Mouse (Mus musculus): Measurements from ENCODE around the gene Zscan4d.
"Not testable (repeated sequence)": the region's sequence is repeated elsewhere in the genome, so short reads cannot be mapped to it uniquely, and the experiment has no call there.

The Zscan4d gene

DNA sequence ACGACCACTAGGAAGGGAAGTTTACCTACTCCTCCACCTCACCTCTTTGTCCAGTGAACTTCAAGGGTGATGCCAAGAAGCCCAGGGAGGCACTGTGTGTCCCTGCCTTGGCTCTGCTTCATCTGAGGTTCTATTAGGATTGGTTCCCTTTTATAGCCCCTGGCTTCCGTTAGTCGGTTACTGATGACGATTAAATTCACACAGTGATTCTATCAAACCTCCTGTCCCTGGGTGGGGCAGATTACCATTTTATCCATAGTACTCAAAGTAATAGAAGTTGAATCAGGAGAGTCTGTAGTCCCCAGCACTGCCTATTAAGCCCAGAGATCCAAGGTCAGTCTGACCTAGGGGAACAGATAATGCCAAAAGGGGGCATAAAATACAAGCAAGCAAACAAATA, at the start of gene Zscan4d:
Zscan4d (minus strand) TSS at position 101 of the 400 bp plus-strand sequence.
- DNase-seq (ENCODE audit: low spot score) = not testable (repeated sequence)

DNA sequence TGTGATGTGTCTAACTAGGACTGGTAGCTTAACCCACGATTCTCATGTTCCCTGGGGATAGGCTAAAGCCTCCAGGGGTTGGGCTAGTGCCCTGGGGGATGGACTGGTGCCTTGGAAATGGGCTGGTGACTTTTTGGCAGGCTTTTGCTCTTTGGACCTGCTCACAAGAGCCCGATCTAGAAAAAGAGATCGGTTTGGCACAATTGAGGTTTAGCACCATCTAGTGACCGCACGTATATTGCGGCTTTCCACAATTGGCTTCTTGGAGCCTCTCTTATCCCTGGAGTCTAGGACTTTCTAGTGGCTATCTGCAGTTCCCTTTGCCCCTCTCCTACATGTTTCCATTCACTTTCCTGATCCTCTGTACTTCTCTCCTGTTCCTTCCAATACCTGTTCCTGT, 7.9 kb downstream of the Zscan4d start:
- not testable (repeated sequence) for DNase-seq (ENCODE audit: low spot score)

All from urinary bladder, postnatal 14 days (tissue).